Mouse (Mus musculus): ENCODE results near the gene Dnajb14. TPM values are rescaled to one million over a fixed set of nuclear protein-coding genes. Genes with fewer than 3 reads are reported as not detected.
A peak's percentile ranks its signal among the peaks of the same experiment; 100 is the strongest.

The Dnajb14 gene
- polyA plus RNA-seq, 1 experiment from 2014 or later, result 7.8 TPM

DNA sequence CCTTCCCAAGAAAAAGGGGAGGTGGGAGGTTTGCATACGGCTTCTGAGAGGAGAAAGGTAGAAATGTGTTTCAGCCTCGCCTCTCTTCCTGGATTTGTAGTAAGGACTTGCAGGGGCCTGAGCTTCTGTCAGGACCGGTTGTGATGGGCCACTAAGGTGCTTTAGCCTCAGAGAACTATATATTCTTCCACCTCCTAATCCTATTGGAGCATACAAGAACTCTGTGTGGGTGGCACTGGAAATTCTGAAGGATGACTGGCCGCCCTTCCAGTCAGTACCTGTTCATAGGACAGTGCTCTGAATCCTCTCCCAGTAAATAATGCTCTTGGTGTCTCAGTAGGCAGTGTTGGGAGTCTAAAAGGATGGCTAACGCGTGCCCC, 51.4 kb downstream of the Dnajb14 start:
- ATAC-seq, result peak; percentile 29
- H3K9ac ChIP-seq (replicated peaks; ENCODE audit: low read depth, low read length), result peak overlapping the region; percentile 87
- no peaks in the 10 kb centered on the region for H3K9me3 ChIP-seq (ENCODE audit: control insufficient read depth, low read length)
- peak overlapping the region; percentile 83 for H3K4me2 ChIP-seq (ENCODE audit: low read length)
- H3K4me1 ChIP-seq (replicated peaks; ENCODE audit: control insufficient read depth, insufficient read depth, low read length), result peaks cover 18% of the 10 kb centered on the region
- H3K27me3 ChIP-seq (replicated peaks; ENCODE audit: control insufficient read depth, insufficient read depth, low read length), result no peaks in the 10 kb centered on the region
- 15% methylated on average over 6 of the region's 6 CpGs for WGBS
- peak overlapping the region; percentile 84 for H3K4me3 ChIP-seq (replicated peaks; ENCODE audit: low read length)
- H3K27ac ChIP-seq (ENCODE audit: low read length), result peak overlapping the region; percentile 84
- peaks cover 11% of the 10 kb centered on the region; the same call in 1 of the 2 replicates for H3K36me3 ChIP-seq (ENCODE audit: control insufficient read depth, insufficient read depth)

GRCm38 (mm10) chr3:137919398-137919797, 51.9 kb downstream of the Dnajb14 start:
- H3K36me3 ChIP-seq (ENCODE audit: control insufficient read depth, insufficient read depth), result peaks cover 11% of the 10 kb centered on the region; the same call in 1 of the 2 replicates
- WGBS, result 90% methylated on average over 7 of the region's 7 CpGs
- peak overlapping the region; percentile 87 for H3K9ac ChIP-seq (replicated peaks; ENCODE audit: low read depth, low read length)
- peaks cover 18% of the 10 kb centered on the region for H3K4me1 ChIP-seq (replicated peaks; ENCODE audit: control insufficient read depth, insufficient read depth, low read length)
- no peaks in the 10 kb centered on the region for H3K27me3 ChIP-seq (replicated peaks; ENCODE audit: control insufficient read depth, insufficient read depth, low read length)
- no peaks in the 10 kb centered on the region for H3K9me3 ChIP-seq (ENCODE audit: control insufficient read depth, low read length)
- H3K4me2 ChIP-seq (ENCODE audit: low read length), result peak overlapping the region; percentile 83
- ATAC-seq, result no peak
- H3K27ac ChIP-seq (ENCODE audit: low read length), result no peak overlapping the region
- H3K4me3 ChIP-seq (replicated peaks; ENCODE audit: low read length), result peak overlapping the region; percentile 84

DNA sequence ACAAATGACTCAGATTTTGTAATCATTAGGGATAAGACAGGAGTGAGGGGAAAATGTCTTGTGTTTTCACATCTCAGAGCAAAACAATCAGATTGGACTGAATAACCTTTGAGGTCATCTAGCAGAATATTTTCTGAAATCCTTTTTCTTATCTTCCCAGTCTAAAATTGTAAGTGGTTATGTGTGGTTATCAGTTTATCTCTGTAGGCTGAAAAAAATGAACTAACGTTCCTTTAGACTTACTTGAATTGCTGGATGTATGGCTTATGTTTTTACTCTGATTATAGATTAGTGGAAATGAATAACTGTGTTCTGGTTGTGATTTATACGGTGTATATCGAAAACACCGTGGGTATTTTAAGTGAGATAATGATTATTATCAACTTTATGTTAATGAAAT, 53.1 kb downstream of the Dnajb14 start:
- Histone ChIP-seq H3K9me3 (ENCODE audit: control insufficient read depth, low read length) (no peaks in the 10 kb centered on the region), H3K4me1 (replicated peaks; ENCODE audit: control insufficient read depth, insufficient read depth, low read length) (peaks cover 18% of the 10 kb centered on the region), H3K9ac (replicated peaks; ENCODE audit: low read depth, low read length) (no peak overlapping the region), H3K4me3 (replicated peaks; ENCODE audit: low read length) (no peak overlapping the region), H3K36me3 (ENCODE audit: control insufficient read depth, insufficient read depth) (peaks cover 11% of the 10 kb centered on the region; the same call in 1 of the 2 replicates), H3K4me2 (ENCODE audit: low read length) (no peak overlapping the region), H3K27me3 (replicated peaks; ENCODE audit: control insufficient read depth, insufficient read depth, low read length) (no peaks in the 10 kb centered on the region), H3K27ac (ENCODE audit: low read length) (no peak overlapping the region)
- no peak for ATAC-seq
- 93% methylated on average over 4 of the region's 4 CpGs for WGBS

- no peaks in the 10 kb centered on the region; the same call in 1 of the 2 replicates for H3K4me1 ChIP-seq (replicated peaks; ENCODE audit: control insufficient read depth, insufficient read depth, low read length)
- no peak for ATAC-seq
- no peaks in the 10 kb centered on the region for H3K27me3 ChIP-seq (replicated peaks; ENCODE audit: control insufficient read depth, insufficient read depth, low read length)
- WGBS, result 90% methylated on average over 4 of the region's 4 CpGs
- H3K9ac ChIP-seq (replicated peaks; ENCODE audit: low read depth, low read length), result no peak overlapping the region
- H3K9me3 ChIP-seq (ENCODE audit: control insufficient read depth, low read length), result no peaks in the 10 kb centered on the region
- no peak overlapping the region for H3K27ac ChIP-seq (ENCODE audit: low read length)
- no peak overlapping the region for H3K4me3 ChIP-seq (replicated peaks; ENCODE audit: low read length)
- H3K4me2 ChIP-seq (ENCODE audit: low read length), result no peak overlapping the region
- H3K36me3 ChIP-seq (ENCODE audit: control insufficient read depth, insufficient read depth), result peaks cover 13% of the 10 kb centered on the region
Observed at GRCm38 (mm10) chr3:137927010-137927409, 59.5 kb downstream of the Dnajb14 start.

DNA sequence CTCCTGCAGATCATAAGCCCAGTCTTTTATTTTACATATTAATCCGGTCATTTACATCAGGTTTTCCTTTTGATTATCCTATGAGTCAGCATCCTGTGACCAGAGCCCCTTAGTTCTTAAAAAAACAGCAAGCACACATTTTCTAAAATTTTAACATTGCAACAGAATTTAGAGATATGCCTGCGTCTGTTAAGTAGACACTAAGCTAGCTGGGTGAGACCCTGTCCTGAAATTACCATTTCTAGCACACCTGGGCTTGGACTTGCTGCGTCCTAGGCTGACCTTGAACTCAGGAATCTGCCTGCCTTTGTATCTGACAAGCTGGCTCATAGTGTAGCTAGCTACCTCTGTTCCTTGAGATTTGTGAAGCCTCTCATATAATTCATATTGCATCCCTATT, 62.5 kb downstream of the Dnajb14 start:
- WGBS, result 91% methylated on average over 3 of the region's 3 CpGs
- H3K4me2 ChIP-seq (ENCODE audit: low read length), result no peak overlapping the region
- no peaks in the 10 kb centered on the region for H3K9me3 ChIP-seq (ENCODE audit: control insufficient read depth, low read length)
- H3K4me1 ChIP-seq (replicated peaks; ENCODE audit: control insufficient read depth, insufficient read depth, low read length), result no peaks in the 10 kb centered on the region
- no peak overlapping the region for H3K27ac ChIP-seq (ENCODE audit: low read length)
- no peak overlapping the region for H3K9ac ChIP-seq (replicated peaks; ENCODE audit: low read depth, low read length)
- no peaks in the 10 kb centered on the region for H3K27me3 ChIP-seq (replicated peaks; ENCODE audit: control insufficient read depth, insufficient read depth, low read length)
- ATAC-seq, result no peak
- H3K4me3 ChIP-seq (replicated peaks; ENCODE audit: low read length), result no peak overlapping the region
- peaks cover 6% of the 10 kb centered on the region for H3K36me3 ChIP-seq (ENCODE audit: control insufficient read depth, insufficient read depth)

- no peaks in the 10 kb centered on the region; the same call in 1 of the 2 replicates for H3K36me3 ChIP-seq (ENCODE audit: control insufficient read depth, insufficient read depth)
- no peaks in the 10 kb centered on the region for H3K27me3 ChIP-seq (replicated peaks; ENCODE audit: control insufficient read depth, insufficient read depth, low read length)
- no peak overlapping the region for H3K4me3 ChIP-seq (replicated peaks; ENCODE audit: low read length)
- no peaks in the 10 kb centered on the region for H3K4me1 ChIP-seq (replicated peaks; ENCODE audit: control insufficient read depth, insufficient read depth, low read length)
- 85% methylated on average over 7 of the region's 7 CpGs for WGBS
- H3K9me3 ChIP-seq (ENCODE audit: control insufficient read depth, low read length), result no peaks in the 10 kb centered on the region
- no peak for ATAC-seq
- H3K27ac ChIP-seq (ENCODE audit: low read length), result no peak overlapping the region
- no peak overlapping the region for H3K9ac ChIP-seq (replicated peaks; ENCODE audit: low read depth, low read length)
- H3K4me2 ChIP-seq (ENCODE audit: low read length), result no peak overlapping the region
Observed at GRCm38 (mm10) chr3:137932748-137933147, 65.3 kb downstream of the Dnajb14 start.

DNA sequence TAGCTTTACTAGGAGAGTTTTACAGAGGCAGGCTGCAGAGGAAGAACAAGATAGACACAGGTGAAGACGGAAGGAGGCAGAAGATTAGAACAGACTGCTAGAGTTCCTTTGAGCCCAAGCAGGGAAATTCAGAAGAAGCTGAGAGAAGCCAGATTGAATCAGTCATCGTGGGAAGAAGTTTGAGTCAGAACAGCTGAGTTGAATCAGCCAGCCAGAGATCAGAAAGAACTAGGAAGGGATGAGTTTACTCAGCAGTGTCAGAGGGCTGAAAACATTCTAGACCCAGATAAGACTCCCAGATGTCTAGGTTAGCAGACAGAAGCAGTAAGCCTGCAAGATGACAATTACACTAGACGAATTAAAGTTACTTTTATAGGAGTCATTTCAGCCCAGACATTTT, 66.5 kb downstream of the Dnajb14 start:
- no peak for ATAC-seq
- Histone ChIP-seq H3K4me1 (replicated peaks; ENCODE audit: control insufficient read depth, insufficient read depth, low read length) (no peaks in the 10 kb centered on the region), H3K9me3 (ENCODE audit: control insufficient read depth, low read length) (no peaks in the 10 kb centered on the region), H3K4me3 (replicated peaks; ENCODE audit: low read length) (no peak overlapping the region), H3K4me2 (ENCODE audit: low read length) (no peak overlapping the region), H3K27ac (ENCODE audit: low read length) (no peak overlapping the region), H3K36me3 (ENCODE audit: control insufficient read depth, insufficient read depth) (no peaks in the 10 kb centered on the region; the same call in 1 of the 2 replicates), H3K27me3 (replicated peaks; ENCODE audit: control insufficient read depth, insufficient read depth, low read length) (no peaks in the 10 kb centered on the region), H3K9ac (replicated peaks; ENCODE audit: low read depth, low read length) (no peak overlapping the region)
- 86% methylated on average over 3 of the region's 3 CpGs for WGBS

DNA sequence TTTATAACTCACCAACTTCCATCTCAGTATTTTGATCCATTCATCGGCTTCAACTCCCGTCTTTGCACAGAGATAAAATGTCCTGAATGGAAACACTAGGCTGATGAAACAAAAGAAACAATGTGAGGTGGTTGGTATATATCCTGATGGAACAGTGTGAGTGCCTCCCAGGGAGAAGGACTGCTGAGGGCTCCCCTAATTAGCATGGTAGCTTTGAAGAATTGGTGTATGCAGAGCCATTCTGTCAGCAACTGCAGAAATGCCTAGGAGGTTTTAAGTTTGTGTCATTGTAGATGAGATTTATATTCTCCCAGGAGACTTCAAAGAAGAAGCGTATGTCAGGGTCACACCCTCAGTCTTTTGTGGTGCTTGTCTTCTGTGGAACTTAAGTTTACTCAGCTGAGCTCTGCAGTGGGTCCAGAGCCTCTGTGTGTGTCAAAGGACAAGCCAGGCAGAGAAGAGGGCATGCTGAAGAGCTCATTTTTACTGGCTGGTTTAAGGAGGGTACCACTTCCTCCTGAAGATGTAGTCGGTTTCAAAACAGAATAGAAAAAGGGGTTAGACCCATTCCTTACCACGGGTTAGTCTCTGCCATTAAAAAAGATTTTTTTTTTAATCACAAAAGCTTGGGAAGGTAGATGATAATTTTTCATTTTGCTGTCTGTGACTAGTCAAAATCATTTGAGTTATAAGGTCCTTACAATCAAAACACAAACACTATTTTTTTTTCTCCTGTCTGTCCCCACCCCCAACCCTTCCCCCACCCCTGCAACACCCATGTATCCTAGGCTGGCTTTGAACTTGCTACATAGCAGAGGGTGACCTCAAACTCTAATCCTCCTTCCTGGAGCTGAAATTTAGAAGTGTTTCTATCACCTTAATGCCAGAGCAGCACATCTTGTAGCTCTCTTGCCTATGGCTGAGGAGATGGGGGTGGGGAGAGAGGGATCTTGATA, 68.4 kb downstream of the Dnajb14 start:
- Histone ChIP-seq H3K4me2 (ENCODE audit: low read length) (no peak overlapping the region), H3K9me3 (ENCODE audit: control insufficient read depth, low read length) (no peaks in the 10 kb centered on the region), H3K36me3 (ENCODE audit: control insufficient read depth, insufficient read depth) (no peaks in the 10 kb centered on the region), H3K27me3 (replicated peaks; ENCODE audit: control insufficient read depth, insufficient read depth, low read length) (no peaks in the 10 kb centered on the region), H3K4me3 (replicated peaks; ENCODE audit: low read length) (no peak overlapping the region), H3K4me1 (replicated peaks; ENCODE audit: control insufficient read depth, insufficient read depth, low read length) (no peaks in the 10 kb centered on the region), H3K9ac (replicated peaks; ENCODE audit: low read depth, low read length) (no peak overlapping the region), H3K27ac (ENCODE audit: low read length) (no peak overlapping the region)
- WGBS, result 49% methylated on average over 5 of the region's 5 CpGs
- no peak for ATAC-seq

DNA sequence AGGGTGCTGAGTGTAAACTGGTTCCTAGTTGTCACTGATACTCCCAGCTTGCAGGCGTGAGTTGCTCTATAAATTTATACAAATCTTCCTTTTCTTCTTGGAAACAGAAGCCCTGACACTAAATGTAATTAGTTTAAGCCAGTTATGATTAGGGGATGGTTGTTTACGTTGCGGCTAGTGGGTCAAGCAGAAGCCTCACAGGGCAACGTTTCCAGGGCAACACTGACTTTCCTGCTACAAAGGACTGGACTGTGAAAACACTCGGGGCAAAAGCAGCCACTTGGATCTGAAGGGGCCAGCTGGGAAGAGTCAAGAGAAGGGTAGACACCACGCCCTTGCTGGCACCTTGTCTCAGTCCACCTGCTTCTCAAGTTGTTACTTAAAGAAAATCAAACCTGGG, 69.1 kb downstream of the Dnajb14 start:
- Histone ChIP-seq H3K9ac (replicated peaks; ENCODE audit: low read depth, low read length) (no peak overlapping the region), H3K27ac (ENCODE audit: low read length) (no peak overlapping the region), H3K4me2 (ENCODE audit: low read length) (no peak overlapping the region), H3K4me1 (replicated peaks; ENCODE audit: control insufficient read depth, insufficient read depth, low read length) (no peaks in the 10 kb centered on the region), H3K4me3 (replicated peaks; ENCODE audit: low read length) (no peak overlapping the region), H3K36me3 (ENCODE audit: control insufficient read depth, insufficient read depth) (no peaks in the 10 kb centered on the region), H3K27me3 (replicated peaks; ENCODE audit: control insufficient read depth, insufficient read depth, low read length) (no peaks in the 10 kb centered on the region), H3K9me3 (ENCODE audit: control insufficient read depth, low read length) (no peaks in the 10 kb centered on the region)
- ATAC-seq, result no peak
- 48% methylated on average over 6 of the region's 6 CpGs for WGBS
